Mouse (Mus musculus) mature B cell (primary cell): ENCODE data around the gene Defa31.
"Not testable (repeated sequence)": the region's sequence is repeated elsewhere in the genome, so short reads cannot be mapped to it uniquely, and the experiment has no call there.

ENCODE experiments used
- in situ Hi-C: fragments of 300-500 bp; cut with MboI; formaldehyde crosslinking; loops from 2 replicates; pipeline ENCODE4 v1.14.3; 2019

Gene Defa31

DNA sequence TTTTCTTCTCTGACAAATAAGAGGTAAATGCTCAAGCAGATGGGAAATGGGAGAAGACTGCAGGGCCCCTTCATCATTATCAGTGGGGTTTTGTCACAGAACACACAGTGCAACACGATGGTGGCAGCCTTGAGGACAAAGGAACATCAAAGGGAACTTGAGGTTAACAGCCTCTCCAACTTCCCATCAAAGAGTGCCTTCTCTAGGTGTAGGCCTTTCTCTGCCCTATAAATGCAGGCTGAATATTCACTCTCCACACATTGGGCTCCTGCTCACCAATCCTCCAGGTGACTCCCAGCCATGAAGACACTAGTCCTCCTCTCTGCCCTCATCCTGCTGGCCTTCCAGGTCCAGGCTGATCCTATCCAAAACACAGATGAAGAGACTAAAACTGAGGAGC lies at the start of gene Defa31:
Gene Defa31 (plus strand): TSS at position 301 of the 400 bp plus-strand sequence.
- in situ Hi-C loops: not testable (repeated sequence)

DNA sequence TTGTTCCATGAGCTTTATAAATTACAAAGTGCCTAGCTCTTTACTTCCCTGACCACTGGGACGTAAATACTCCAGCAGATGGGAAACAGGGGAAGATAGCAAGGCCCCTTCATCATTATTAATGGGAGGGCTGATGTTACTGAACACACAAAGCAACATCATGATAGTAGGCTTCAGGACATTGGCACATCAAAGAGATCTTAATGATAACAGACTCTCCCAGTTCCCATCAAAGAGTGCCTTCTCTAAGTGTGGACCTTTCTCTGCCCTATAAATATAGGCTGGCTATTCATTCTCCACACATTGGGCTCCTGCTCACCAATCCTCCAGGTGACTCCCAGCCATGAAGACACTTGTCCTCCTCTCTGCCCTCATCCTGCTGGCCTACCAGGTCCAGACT lies 29.4 kb upstream of the Defa31 start, which contains the start of gene Defa22:
Gene Defa22 (plus strand): TSS at position 301 of the 400 bp plus-strand sequence.
- in situ Hi-C loops: not testable (repeated sequence)

DNA sequence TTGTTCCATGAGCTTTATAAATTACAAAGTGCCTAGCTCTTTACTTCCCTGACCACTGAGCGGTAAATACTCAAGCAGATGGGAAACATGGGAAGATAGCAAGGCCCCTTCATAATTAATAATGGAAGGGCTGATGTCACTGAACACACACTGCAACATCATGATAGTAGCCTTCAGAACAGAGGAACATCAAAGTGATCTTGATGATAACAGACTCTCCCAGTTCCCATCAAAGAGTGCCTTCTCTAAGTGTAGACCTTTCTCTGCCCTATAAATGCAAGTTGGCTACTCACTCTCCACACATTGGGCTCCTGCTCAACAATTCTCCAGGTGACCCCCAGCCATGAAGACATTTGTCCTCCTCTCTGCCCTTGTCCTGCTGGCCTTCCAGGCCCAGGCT lies 9.8 kb downstream of the Defa31 start, which contains the start of gene Gm15293:
Gene Gm15293 (plus strand): TSS at position 301 of the 400 bp plus-strand sequence.
- in situ Hi-C loops: not testable (repeated sequence)
